Mouse (Mus musculus) myocyte (in vitro differentiated cells): ENCODE data around the gene Tmem203.

Experiments
- MAX ChIP-seq: IDR thresholded peaks from one replicate; pipeline ENCODE4 v1.6.1; 2011; ENCODE audit warnings: low read depth, mild to moderate bottlenecking, control low read depth
- MYOG ChIP-seq, 3 experiments: IDR thresholded peaks; one replicate each; pipeline ENCODE4 v1.6.1; 2011; ENCODE audit warnings: control low read depth in 2 of 3, low read depth in 2 of 3, mild to moderate bottlenecking in 2 of 3; ENCODE audit not compliant: insufficient read length in 2 of 3, control insufficient read depth in 1 of 3, insufficient read depth in 1 of 3
- POLR2A ChIP-seq: IDR thresholded peaks from one replicate; pipeline ENCODE4 v1.6.1; 2011; ENCODE audit warnings: low read depth, mild to moderate bottlenecking, control low read depth, moderate library complexity; ENCODE audit not compliant: insufficient read length
- POLR2AphosphoS2 ChIP-seq: IDR thresholded peaks from one replicate; pipeline ENCODE4 v1.6.1; 2011; ENCODE audit warnings: low read depth, control low read depth; ENCODE audit not compliant: insufficient read length
- SRF ChIP-seq: IDR thresholded peaks from one replicate; pipeline ENCODE4 v1.6.1; 2011; ENCODE audit warnings: low read depth; ENCODE audit not compliant: control insufficient read depth, insufficient read length
- TCF12 ChIP-seq: IDR thresholded peaks from one replicate; pipeline ENCODE4 v1.6.1; 2011; ENCODE audit warnings: mild to moderate bottlenecking, control low read depth; ENCODE audit not compliant: poor library complexity, insufficient read depth, severe bottlenecking
- USF1 ChIP-seq: IDR thresholded peaks from one replicate; pipeline ENCODE4 v1.6.1; 2011; ENCODE audit warnings: low read depth, mild to moderate bottlenecking, control low read depth, moderate library complexity

DNA sequence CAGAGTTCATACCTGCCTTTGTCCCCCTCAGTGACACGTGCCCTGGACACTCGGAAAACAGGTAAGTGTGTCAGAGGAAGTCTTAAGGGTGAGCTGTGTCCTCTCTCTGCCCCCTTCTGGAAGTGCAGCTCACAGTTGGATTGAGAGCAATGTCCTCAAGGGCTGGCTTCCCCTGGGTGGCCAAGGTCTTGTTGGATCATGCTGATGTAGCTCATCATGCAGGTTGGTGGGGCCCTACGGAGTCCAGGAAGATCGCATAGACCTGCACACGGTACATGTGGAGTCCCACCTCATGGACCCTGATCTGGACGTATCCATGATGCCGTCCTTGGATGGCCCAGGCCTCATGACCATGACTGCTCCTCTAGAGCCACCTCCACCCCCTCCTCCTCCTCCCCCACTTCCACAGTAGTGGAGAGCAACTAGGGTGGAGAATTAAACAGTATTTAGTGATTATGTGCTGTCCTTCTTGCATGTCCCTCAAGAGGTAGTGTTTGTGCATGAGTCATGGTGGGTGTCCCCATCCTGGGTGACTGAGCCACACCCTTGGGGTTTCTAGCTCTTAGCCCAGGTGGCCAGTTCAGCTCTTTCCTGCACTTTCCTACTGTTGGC is 33.6 kb downstream of the Tmem203 start:
- no peak for TF ChIP-seq POLR2A
- TF ChIP-seq SRF = no peak
- TF ChIP-seq POLR2AphosphoS2 = no peak
- no peak for TF ChIP-seq TCF12
- no peak for TF ChIP-seq MYOG (IDR thresholded peaks at IDR 0.05; ENCODE audit: control insufficient read depth in 1 of 3, insufficient read depth in 1 of 3, insufficient read length in 2 of 3, low read depth in 2 of 3)
- TF ChIP-seq MAX = no peak
- TF ChIP-seq USF1 = no peak
